Mouse (Mus musculus): ENCODE data around the gene Slc23a4.

Gene Slc23a4

GRCm38 (mm10) chr6:34910371-34911219 lies 77.6 kb downstream of the Slc23a4 start, which contains the start of gene Wdr91:
Gene Wdr91, minus strand, starts transcription at chr6:34910876.
- DNase-seq (ENCODE audit: low spot score) = peak; percentile 99

- DNase-seq (ENCODE audit: low spot score) = no peak
Observed at GRCm38 (mm10) chr6:34909631-34910345, 78.4 kb downstream of the Slc23a4 start.

- no peak for DNase-seq (ENCODE audit: low spot score)
Observed at GRCm38 (mm10) chr6:34907696-34908260, 80.4 kb downstream of the Slc23a4 start.

GRCm38 (mm10) chr6:34907121-34907614 lies 81.0 kb downstream of the Slc23a4 start:
- no peak for DNase-seq (ENCODE audit: low spot score)

GRCm38 (mm10) chr6:34906661-34907060 lies 81.5 kb downstream of the Slc23a4 start:
- DNase-seq (ENCODE audit: low spot score) = no peak

GRCm38 (mm10) chr6:34906125-34906524 lies 82.1 kb downstream of the Slc23a4 start:
- no peak for DNase-seq (ENCODE audit: low spot score)

GRCm38 (mm10) chr6:34904361-34904760 lies 83.8 kb downstream of the Slc23a4 start:
- DNase-seq (ENCODE audit: low spot score) = no peak

- DNase-seq (ENCODE audit: low spot score) = no peak
Observed at GRCm38 (mm10) chr6:34903851-34904250, 84.4 kb downstream of the Slc23a4 start.

- no peak for DNase-seq (ENCODE audit: low spot score)
Observed at GRCm38 (mm10) chr6:34903441-34903840, 84.8 kb downstream of the Slc23a4 start.

- DNase-seq (ENCODE audit: low spot score) = no peak
Observed at GRCm38 (mm10) chr6:34902578-34902977, 85.6 kb downstream of the Slc23a4 start.

GRCm38 (mm10) chr6:34901911-34902444 lies 86.2 kb downstream of the Slc23a4 start:
- no peak for DNase-seq (ENCODE audit: low spot score)

GRCm38 (mm10) chr6:34900990-34901389 lies 87.2 kb downstream of the Slc23a4 start:
- no peak for DNase-seq (ENCODE audit: low spot score)

- DNase-seq (ENCODE audit: low spot score) = no peak
Observed at GRCm38 (mm10) chr6:34899127-34899526, 89.1 kb downstream of the Slc23a4 start.

- no peak for DNase-seq (ENCODE audit: low spot score)
Observed at GRCm38 (mm10) chr6:34896168-34896780, 91.9 kb downstream of the Slc23a4 start.

GRCm38 (mm10) chr6:34895569-34895968 lies 92.6 kb downstream of the Slc23a4 start:
- no peak for DNase-seq (ENCODE audit: low spot score)
